Mouse (Mus musculus) left cerebral cortex, adult 18-20 months (tissue): ENCODE data around the gene Cngb1. TPM values are rescaled to one million over a fixed set of nuclear protein-coding genes. Genes with fewer than 3 reads are reported as not detected.

Experiments
- DNase-seq, 2 experiments: peaks; one replicate each; pipeline ENCODE4 v3.0.0; 2021 to 2022; ENCODE audit warnings: low spot score in 2 of 2, mixed read lengths in 1 of 2
- total RNA-seq, 2 experiments: library from RNA; stranded (reverse); gene quantifications; 2 replicates each; pipeline ENCODE4 v1.2.3; 2021

Gene Cngb1
- total RNA-seq, 2 experiments from 2014 or later = 0.16 to 0.49 TPM

DNA sequence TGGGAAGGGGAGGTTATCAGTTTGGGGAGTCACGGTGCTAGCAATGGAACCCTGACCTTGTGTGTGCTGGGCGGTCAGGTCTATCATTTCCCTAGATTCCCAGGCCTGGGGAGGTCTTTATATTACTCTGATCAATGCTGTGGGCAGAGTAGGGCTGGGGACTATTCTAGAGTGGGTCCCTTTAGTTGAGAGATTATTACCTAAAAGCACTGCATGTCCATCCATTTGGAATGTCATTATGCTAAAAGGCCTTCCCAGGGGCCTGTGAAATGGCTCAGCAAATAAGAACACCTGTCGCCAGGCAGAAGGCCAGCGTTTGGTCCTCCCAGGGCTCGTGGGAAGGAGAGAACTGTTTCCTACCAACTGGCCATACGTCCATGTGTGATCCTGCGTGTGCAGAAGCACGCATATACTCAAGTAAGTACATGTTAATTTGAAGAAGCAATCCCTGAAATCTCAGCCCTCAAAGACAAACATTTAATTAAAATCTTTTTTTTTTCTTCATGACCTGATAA lies 104.3 kb downstream of the Cngb1 start:
- no peak for DNase-seq

DNA sequence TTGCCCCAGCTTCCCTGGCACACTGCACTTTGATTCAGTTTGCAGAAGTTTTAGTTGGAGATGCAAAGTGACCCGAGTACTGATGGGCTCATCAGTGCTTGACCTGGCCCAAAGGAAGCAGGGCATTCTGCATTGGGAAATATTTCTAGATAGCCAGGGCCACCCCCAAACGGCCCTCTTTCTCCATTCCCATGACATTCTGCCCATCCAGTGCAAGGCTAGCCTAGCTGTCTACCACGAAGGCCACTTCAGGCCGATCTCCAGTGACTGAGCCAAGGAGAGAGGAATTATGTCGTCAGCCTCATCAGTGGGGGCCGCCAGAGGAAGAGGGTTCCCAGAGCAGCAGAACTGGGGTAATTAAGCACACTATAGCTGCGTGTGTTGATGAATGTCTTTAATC lies 104.9 kb downstream of the Cngb1 start:
- DNase-seq = no peak

GRCm38 (mm10) chr8:95200001-95200405 lies 106.4 kb downstream of the Cngb1 start:
- DNase-seq = no peak

DNA sequence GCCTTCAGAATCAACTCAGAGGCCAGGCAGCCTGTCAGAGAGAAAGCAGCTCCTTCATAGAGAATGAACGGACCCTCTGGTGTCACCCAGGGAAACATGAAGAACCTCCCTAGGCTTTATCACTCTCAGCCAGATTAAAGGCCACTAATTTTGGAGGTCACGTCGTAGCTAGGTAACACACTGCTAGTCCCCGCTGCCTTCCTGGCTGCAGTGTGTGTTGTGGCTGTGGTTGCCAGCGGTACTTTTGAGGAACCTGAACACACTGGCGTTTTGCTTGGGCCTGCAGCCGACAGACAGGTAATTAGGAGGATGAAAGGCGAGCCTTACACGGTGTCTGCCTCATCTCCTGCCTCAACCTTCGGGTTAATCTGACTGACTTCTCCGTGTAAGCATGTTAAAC lies 110.7 kb downstream of the Cngb1 start:
- no peak for DNase-seq

- DNase-seq = no peak
Observed at GRCm38 (mm10) chr8:95191497-95192175, 114.7 kb downstream of the Cngb1 start.

Other genes starting within 250 kb of the Cngb1 start
- 10 to 100 TPM; 42.1 to 50.6 TPM for gene Katnb1, start 225.4 kb downstream of the Cngb1 start, total RNA-seq
- gene Kifc3, start 103.8 kb downstream of the Cngb1 start, total RNA-seq = 10 to 100 TPM; 55.9 to 58.7 TPM
- not detected for gene Tepp, start 4.0 kb upstream of the Cngb1 start, total RNA-seq
- 10 to 100 TPM; 17.2 to 18.3 TPM for gene Zfp319, start 25.4 kb upstream of the Cngb1 start, total RNA-seq
- gene Usb1, start 25.7 kb upstream of the Cngb1 start, total RNA-seq = 10 to 100 TPM; 11.6 to 12.3 TPM
- 10 to 100 TPM; 12.6 to 15.3 TPM for gene Mmp15, start 45.7 kb upstream of the Cngb1 start, total RNA-seq
- 10 to 100 TPM; 58.8 to 60.7 TPM for gene Cfap20, start 128.3 kb upstream of the Cngb1 start, total RNA-seq
- 10 to 100 TPM; 81.8 to 92.0 TPM for gene Csnk2a2, start 183.5 kb upstream of the Cngb1 start, total RNA-seq
- gene Ccdc113, start 227.5 kb upstream of the Cngb1 start, total RNA-seq = 1 to 10 TPM; 3.3 to 3.4 TPM